Mouse (Mus musculus): ENCODE measurements around the gene Scarf1.

Scarf1 gene

GRCm38 (mm10) chr11:75511213-75511612 is 2.1 kb upstream of the Scarf1 start:
- no peak for DNase-seq (ENCODE audit: low read depth)

DNA sequence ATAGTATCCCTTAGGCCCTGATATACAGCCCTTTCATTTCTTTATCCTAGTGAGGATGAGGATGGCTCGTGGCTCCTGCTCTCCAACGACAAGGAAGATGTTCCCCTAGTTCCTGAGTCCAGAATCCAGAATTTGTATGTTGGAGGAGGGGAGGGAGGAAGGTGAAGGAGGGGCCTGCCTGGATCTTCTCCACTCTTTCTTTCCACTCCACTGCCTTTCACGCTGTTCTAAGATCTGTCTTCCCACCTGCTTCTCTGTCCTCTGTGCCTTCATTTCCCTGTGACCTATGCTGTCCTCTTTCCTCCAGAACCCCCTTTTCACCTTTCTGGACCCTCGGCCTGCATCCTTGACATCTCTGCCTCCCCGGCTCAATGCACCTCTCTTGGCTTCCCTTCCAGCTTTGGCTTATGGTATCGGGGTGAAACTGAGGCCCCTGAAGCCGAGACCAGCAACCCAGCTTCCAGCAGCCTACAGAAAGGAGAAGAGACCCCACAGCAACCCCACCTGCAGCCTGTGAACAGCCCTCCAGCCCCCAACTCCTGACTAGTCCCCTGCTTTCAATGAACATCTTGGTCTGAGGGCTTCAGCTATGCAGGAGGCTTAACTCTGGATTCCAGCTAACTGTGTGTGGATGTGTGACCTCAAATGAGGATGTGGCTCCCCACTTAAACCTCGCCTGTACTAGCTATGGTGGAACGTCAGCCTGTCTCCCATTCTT is 880 bp upstream of the Scarf1 start:
- no peak for DNase-seq (ENCODE audit: low read depth)

GRCm38 (mm10) chr11:75515186-75515585 is 1.8 kb downstream of the Scarf1 start:
- DNase-seq (ENCODE audit: low read depth), result no peak

GRCm38 (mm10) chr11:75519834-75520633 is 6.7 kb downstream of the Scarf1 start:
- DNase-seq (ENCODE audit: low read depth), result no peak

DNA sequence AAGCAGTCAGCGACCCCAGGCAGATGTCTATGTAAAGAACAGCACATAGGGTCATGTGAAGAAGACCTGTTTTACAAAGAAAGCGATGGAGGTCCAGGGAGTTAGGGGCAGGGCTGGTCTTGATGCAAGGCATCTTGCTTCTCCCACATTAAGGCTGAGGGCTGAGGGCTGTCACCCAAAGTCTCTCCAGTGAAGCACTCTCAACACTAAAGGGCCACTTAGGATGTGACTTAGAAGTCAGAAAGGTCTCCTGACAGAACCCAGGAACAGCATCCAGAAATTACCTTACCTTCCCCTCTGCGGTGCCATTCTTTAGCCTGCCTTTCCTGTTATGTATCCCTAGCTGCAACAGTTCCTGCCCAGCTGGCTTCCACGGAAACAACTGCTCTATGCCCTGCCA is 8.3 kb downstream of the Scarf1 start:
- DNase-seq (ENCODE audit: low read depth), result no peak

DNA sequence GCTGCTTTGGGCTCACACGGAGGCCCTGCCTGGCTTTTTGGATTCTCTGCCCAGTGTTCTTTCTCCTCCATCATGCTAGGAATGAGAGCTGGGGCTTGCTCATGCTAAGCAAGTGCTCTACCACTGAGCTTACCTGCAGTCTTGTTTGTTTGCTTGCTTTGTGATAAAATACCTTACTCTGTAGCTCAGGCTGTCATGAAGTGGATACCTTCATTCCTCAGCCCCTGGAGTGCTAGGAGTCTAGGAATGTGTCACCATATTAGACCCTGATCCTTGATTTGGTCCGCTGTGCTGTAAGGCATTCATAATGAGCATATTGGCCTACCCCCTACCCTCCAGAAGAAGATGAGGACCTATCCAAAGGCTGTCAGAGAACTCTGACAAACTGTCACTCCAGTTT is 9.5 kb downstream of the Scarf1 start:
- DNase-seq (ENCODE audit: low read depth), result no peak

DNA sequence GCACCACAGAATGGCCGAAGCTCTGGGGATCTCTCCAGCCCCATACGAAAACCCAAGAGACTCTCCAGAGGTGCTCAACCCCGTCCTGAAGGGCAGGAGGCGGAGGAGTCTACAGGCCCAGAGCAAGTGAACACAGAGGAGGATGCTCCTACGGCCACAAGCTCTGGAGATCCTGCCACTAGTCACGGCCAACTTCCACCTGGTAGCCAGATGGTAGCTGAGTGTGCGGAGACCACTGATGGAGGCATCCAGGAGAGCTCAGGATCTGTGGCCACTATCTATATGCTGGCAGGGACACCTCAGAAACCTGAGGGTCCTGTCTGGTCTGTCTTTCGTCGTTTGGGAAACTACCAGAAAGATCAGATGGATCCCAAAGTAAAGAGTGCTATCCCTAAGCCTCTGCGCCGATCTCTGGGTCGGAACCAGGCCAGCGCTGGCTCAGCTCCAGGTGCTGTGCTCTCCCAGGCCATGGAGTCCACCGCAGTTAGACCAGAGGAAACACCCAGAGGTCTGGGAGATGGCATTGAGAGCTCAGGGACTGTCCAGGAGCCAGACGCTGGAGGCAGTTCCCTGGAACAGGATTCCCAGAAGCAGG is 12.3 kb downstream of the Scarf1 start:
- no peak for DNase-seq (ENCODE audit: low read depth)

- no peak for DNase-seq (ENCODE audit: low read depth)
These were observed 13.6 kb downstream of the Scarf1 start for GRCm38 (mm10) chr11:75526943-75527342.

DNA sequence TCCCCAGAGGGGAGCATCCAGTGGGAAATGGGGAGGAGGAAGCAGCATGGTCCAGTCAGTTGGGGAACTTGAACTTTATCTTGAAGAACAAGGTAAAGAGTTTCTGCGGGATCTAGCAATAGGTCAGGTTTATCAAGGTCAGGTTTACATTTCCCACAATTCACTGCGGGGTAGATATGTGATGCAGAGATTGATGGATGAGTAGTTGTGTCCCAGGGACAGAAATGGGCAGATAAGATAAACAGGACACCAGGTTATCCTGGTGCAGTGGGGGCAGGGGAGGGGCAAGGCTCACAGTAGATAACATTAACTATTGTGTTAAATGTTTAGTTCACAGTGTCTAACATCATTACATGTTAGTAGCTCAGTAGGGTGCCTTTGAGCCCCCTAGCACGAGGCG is 16.4 kb downstream of the Scarf1 start:
- DNase-seq (ENCODE audit: low read depth), result no peak

- DNase-seq (ENCODE audit: low read depth), result peak; percentile 67
These were observed 17.0 kb downstream of the Scarf1 start for GRCm38 (mm10) chr11:75530325-75530724.

GRCm38 (mm10) chr11:75530845-75531373 is 17.6 kb downstream of the Scarf1 start:
- no peak for DNase-seq (ENCODE audit: low read depth)

DNA sequence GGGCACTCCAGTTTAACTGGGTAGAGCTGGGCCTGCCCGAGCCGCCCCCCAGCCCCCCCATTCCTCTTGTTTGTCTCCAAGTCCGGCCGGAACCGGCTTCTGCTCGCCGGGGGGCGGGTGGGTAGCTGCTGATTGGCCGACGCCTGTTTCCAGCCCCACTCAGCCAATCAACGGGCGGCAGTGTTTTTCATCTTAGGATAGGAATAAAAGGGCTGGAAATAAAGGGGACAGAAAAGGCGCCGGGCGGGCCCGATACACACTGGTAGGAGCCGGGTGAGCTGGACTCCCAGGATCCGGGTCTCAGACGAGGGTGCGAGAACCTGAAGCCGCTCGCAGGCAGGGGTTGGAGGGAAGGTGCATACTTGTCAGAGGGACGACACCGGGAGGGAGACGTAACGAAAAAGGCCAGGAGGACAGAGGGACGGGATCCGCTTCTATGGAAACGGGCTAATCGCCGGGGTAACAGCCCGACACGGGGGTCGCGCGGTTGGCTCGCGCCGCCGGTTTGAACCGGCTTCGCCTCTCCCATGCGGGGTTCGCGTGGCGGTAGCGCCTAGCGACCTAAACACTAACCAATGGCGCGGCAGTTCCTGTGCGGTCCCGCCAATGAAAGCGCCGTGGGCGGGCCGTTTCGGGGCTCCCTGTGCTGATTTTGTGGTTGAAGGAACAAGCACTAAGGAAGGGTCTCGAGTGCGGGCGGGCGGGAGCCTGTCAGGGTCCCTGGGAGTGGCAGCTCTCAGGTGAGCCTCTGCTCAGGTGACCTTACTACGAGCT is 18.3 kb downstream of the Scarf1 start, which contains the start of gene Slc43a2:
Gene Slc43a2, plus strand, starts transcription at position 226 of the 774 bp plus-strand sequence.
- DNase-seq (ENCODE audit: low read depth), result peak; percentile 92

- no peak for DNase-seq (ENCODE audit: low read depth)
These were observed 19.3 kb downstream of the Scarf1 start for GRCm38 (mm10) chr11:75532340-75533277.

- DNase-seq (ENCODE audit: low read depth), result no peak
These were observed 20.1 kb downstream of the Scarf1 start for GRCm38 (mm10) chr11:75533314-75534015.

DNA sequence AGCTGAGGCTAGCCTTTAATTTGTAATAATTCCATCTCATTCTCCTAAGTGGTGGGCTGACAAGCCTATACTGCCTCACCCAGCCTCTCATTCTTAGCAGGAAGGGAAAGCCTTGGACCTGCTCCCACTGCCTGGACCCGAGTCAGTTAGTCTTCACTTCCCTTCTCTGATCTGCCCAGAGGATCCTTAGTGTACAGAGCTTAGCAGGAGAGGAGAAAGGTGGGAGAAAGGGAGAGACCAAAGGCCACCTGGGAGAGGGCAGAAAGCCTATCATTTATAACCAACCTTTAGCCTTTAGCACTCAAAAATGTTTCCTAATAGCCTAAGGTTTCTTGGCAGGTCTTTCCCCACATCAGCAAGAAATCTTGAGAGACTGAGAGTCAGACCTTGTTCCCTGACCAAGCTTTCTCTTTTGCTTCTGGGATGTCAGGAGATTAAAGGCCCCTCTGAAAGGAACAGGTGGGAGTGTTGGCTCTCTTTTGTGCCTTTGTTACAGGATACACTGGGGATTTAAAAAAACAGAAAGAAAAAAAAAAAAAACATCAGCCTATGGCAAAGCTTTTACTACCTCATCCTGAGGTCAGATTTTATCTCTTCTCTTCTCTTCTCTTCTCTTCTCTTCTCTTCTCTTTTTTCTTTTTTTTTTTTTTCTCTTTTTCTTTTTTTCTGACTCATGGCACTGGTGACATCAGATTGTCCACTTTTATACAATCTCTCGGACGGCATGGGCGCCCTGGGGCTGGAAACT is 21.1 kb downstream of the Scarf1 start:
- DNase-seq (ENCODE audit: low read depth), result no peak

DNA sequence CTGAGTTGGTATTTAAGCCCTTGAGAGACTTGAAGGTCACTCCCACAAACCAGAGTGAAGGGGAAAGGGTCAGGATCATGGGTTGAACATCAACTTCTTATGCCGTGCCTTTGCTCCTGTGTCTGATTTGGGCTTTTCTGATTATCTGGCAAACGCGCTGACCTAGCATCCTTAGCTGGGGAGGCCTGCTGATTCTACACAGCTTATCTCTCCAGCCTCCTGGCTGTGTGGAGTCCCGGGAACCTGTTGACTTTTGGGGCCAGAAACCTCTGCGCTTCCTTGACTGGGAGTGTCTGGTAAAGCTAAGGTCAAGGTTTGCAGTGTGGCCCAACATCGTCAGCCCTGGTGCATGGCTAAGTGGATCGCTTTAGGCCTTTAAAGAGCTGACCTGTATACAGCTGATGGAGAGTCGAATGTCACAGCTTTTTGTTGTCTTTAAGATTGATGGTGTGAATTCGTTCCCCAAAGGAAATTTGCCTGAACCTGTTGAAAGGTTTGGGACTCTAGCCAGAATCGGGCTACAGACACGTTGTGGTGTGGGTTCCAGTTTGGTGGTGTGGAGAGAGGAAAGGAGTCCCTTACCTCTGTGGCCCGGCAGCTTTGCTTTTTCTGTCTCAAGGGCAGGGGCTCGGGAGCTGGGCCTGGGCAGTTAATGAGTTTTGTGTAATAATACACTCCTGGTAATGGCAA is 21.9 kb downstream of the Scarf1 start:
- no peak for DNase-seq (ENCODE audit: low read depth)

- DNase-seq (ENCODE audit: low read depth), result no peak
These were observed 23.1 kb downstream of the Scarf1 start for GRCm38 (mm10) chr11:75536255-75537024.

GRCm38 (mm10) chr11:75537025-75537414 is 23.7 kb downstream of the Scarf1 start:
- DNase-seq (ENCODE audit: low read depth), result no peak

Data from fibroblast of lung, adult 2 months (primary cell).